In genomic region chr15:81190011-81190629, GRCm38 (mm10) we compare ENCODE assay signal across 7 mouse cellular contexts. TPM values are rescaled to one million over a fixed set of nuclear protein-coding genes. Genes with fewer than 3 reads are reported as not detected.
DNase-seq lines count a peak whose midpoint lies in the region; ATAC-seq and TF ChIP-seq lines count a peak whose summit lies in the region.

No protein-coding gene starts in this region.

- ATAC-seq in hindbrain, embryonic 15.5 days (ENCODE audit: low FRiP score, low read depth): peak; percentile 51
- ATAC-seq in liver, postnatal 0 days: peak; percentile 38

- H3K4me1 ChIP-seq in hindbrain, embryonic 15.5 days (replicated peaks): peaks cover 26% of the 10 kb centered on the region
- peaks cover 7% of the 10 kb centered on the region for H3K4me1 ChIP-seq in liver, postnatal 0 days (ENCODE audit: insufficient read depth)

- whole genome bisulfite sequencing in hindbrain, embryonic 15.5 days: under 1% methylated on average over 42 of the region's 46 CpGs
- WGBS in liver, postnatal 0 days (ENCODE audit: insufficient replicate concordance): 0% methylated on average over 42 of the region's 46 CpGs

- no peaks in the 10 kb centered on the region for H3K27me3 ChIP-seq in hindbrain, embryonic 15.5 days
- H3K27me3 ChIP-seq in liver, postnatal 0 days (ENCODE audit: insufficient read depth, low read length): no peaks in the 10 kb centered on the region

- no peak for TF ChIP-seq CTCF in liver, postnatal 0 days (IDR thresholded peaks at IDR 0.05; ENCODE audit: low read depth)

- H3K36me3 ChIP-seq in hindbrain, embryonic 15.5 days: no peaks in the 10 kb centered on the region
- no peaks in the 10 kb centered on the region for H3K36me3 ChIP-seq in liver, postnatal 0 days (replicated peaks; ENCODE audit: insufficient read depth, low read length)

- no peaks in the 10 kb centered on the region for H3K9me3 ChIP-seq in hindbrain, embryonic 15.5 days
- no peaks in the 10 kb centered on the region for H3K9me3 ChIP-seq in liver, postnatal 0 days (ENCODE audit: low read length)

- peak; percentile 36 to 39 for DNase-seq in lung, adult 18-20 months
- DNase-seq in lung, postnatal 10 days: no peak
- peak; percentile 58 for DNase-seq in MN1 (ENCODE audit: low spot score)
- peak; percentile 14 for DNase-seq in embryo, embryonic 9.5 days (ENCODE audit: extremely low spot score)
- peak; percentile 52 for DNase-seq in liver, postnatal 0 days
- DNase-seq in spleen, postnatal 10 days (ENCODE audit: low spot score in 2 of 2): peak; percentile 37 to 42

- H3K4me2 ChIP-seq in hindbrain, embryonic 15.5 days: peak overlapping the region; percentile 62
- H3K4me2 ChIP-seq in liver, postnatal 0 days (ENCODE audit: low read depth, low read length): peak overlapping the region; percentile 99

- H3K27ac ChIP-seq in hindbrain, embryonic 15.5 days (replicated peaks): peak overlapping the region; percentile 85
- peak overlapping the region; percentile 30; the same call in 1 of the 2 replicates for H3K27ac ChIP-seq in liver, postnatal 0 days (ENCODE audit: low read depth)

- peak overlapping the region; percentile 89 for H3K9ac ChIP-seq in hindbrain, embryonic 15.5 days
- peak overlapping the region; percentile 78 for H3K9ac ChIP-seq in liver, postnatal 0 days (replicated peaks)

- H3K4me3 ChIP-seq in hindbrain, embryonic 15.5 days: peak overlapping the region; percentile 91
- peak overlapping the region; percentile 84 for H3K4me3 ChIP-seq in liver, postnatal 0 days (ENCODE audit: low read depth, low read length)

- no peak for TF ChIP-seq EP300 in liver, postnatal 0 days (IDR thresholded peaks at IDR 0.05; ENCODE audit: low read depth)

RNA-seq across cellular contexts. Expression of gene Mrtfa, which starts 0.4 kb away (rescaled TPM):
- 29.4 and 29.7 TPM in 2 replicates for polyA plus RNA-seq in hindbrain, embryonic 15.5 days (2015; fragmentation: Nextera tagmentation; extraction: Ambion mirVana)
- polyA plus RNA-seq in liver, postnatal 0 days (2015; fragmentation: Nextera tagmentation; extraction: Ambion mirVana): 4.3 and 4.5 TPM in 2 replicates

RNA-seq across cellular contexts. Expression of gene Mchr1, which starts 45.2 kb away (rescaled TPM):
- polyA plus RNA-seq in hindbrain, embryonic 15.5 days (2015; fragmentation: Nextera tagmentation; extraction: Ambion mirVana): 5.6 and 5.7 TPM in 2 replicates
- 0.12 and 0.17 TPM in 2 replicates for polyA plus RNA-seq in liver, postnatal 0 days (2015; fragmentation: Nextera tagmentation; extraction: Ambion mirVana)
